8 mouse cellular contexts compared by ENCODE assay signal in genomic region chr3:157924692-157925328, GRCm38 (mm10). TPM values are rescaled to one million over a fixed set of nuclear protein-coding genes. Genes with fewer than 3 reads are reported as not detected.
DNase-seq lines count a peak whose midpoint lies in the region; ATAC-seq lines count a peak whose summit lies in the region.

Gene Cth, minus strand, starts transcription at chr3:157925077.

- H3K4me1 ChIP-seq in embryonic facial prominence, embryonic 10.5 days, result peaks cover 16% of the 10 kb centered on the region
- H3K4me1 ChIP-seq in intestine, embryonic 15.5 days (replicated peaks), result peaks cover 3% of the 10 kb centered on the region; the same call in 1 of the 2 replicates

- peak within 1 kb of the TSS; percentile 67 for H3K4me3 ChIP-seq in embryonic facial prominence, embryonic 10.5 days
- peak within 1 kb of the TSS; percentile 58 for H3K4me3 ChIP-seq in intestine, embryonic 15.5 days (replicated peaks)

- peak within 1 kb of the TSS; percentile 95 for H3K4me2 ChIP-seq in intestine, embryonic 15.5 days (replicated peaks)

- no peaks in the 10 kb centered on the region for H3K27me3 ChIP-seq in embryonic facial prominence, embryonic 10.5 days (replicated peaks; ENCODE audit: low read depth, poor library complexity, severe bottlenecking)
- H3K27me3 ChIP-seq in intestine, embryonic 15.5 days (replicated peaks), result no peaks in the 10 kb centered on the region

- H3K9ac ChIP-seq in intestine, embryonic 15.5 days, result peak within 1 kb of the TSS; percentile 55; the same call in 1 of the 2 replicates

- H3K27ac ChIP-seq in embryonic facial prominence, embryonic 10.5 days (replicated peaks), result peak within 1 kb of the TSS; percentile 78
- H3K27ac ChIP-seq in intestine, embryonic 15.5 days, result no peak within 1 kb of the TSS

- peak; percentile 95 for DNase-seq in adrenal gland, postnatal 14 days
- peak; percentile 94 for DNase-seq in embryonic facial prominence, embryonic 10.5 days (ENCODE audit: low spot score)
- peak; percentile 55 to 77 for DNase-seq in gastrocnemius, postnatal 4 days (ENCODE audit: low spot score in 2 of 2)
- DNase-seq in left cerebral cortex, postnatal 14 days (ENCODE audit: low spot score in 2 of 2), result peak; percentile 86 to 87
- peak; percentile 79 to 88 for DNase-seq in right cerebral cortex, postnatal 36 days (ENCODE audit: low spot score in 2 of 2)
- peak; percentile 82 to 84 for DNase-seq in urinary bladder, postnatal 4 days (ENCODE audit: low spot score in 2 of 2)

- ATAC-seq in intestine, embryonic 15.5 days, result peak; percentile 99
- peak; percentile 99 for ATAC-seq in megakaryocyte-erythroid progenitor cell, adult 5-6 weeks (replicated peaks; ENCODE audit: low FRiP score, low TSS enrichment, poor library complexity, severe bottlenecking)

- intact Hi-C loops in left cerebral cortex, postnatal 14 days (cut with DNase I), result no loop called here

- WGBS in embryonic facial prominence, embryonic 10.5 days, result under 1% methylated on average over 30 of the region's 30 CpGs
- WGBS in intestine, embryonic 15.5 days, result under 1% methylated on average over 30 of the region's 30 CpGs

- H3K36me3 ChIP-seq in embryonic facial prominence, embryonic 10.5 days (replicated peaks), result no peaks in the 10 kb centered on the region
- no peaks in the 10 kb centered on the region for H3K36me3 ChIP-seq in intestine, embryonic 15.5 days

- no peaks in the 10 kb centered on the region for H3K9me3 ChIP-seq in embryonic facial prominence, embryonic 10.5 days
- no peaks in the 10 kb centered on the region for H3K9me3 ChIP-seq in intestine, embryonic 15.5 days

RNA-seq across cellular contexts. Expression of gene Cth, which starts in this region (rescaled TPM):
- total RNA-seq in adrenal gland, postnatal 14 days (2021), result 18.6 and 44.9 TPM in 2 replicates
- polyA plus RNA-seq in embryonic facial prominence, embryonic 10.5 days (2016; fragmentation: Nextera tagmentation; extraction: Ambion mirVana), result 26.1 and 26.9 TPM in 2 replicates
- 1 to 10 TPM; 1.3 to 1.5 TPM for total RNA-seq in gastrocnemius, postnatal 4 days (2021)
- 54.0 and 58.1 TPM in 2 replicates for polyA plus RNA-seq in intestine, embryonic 15.5 days (2015; fragmentation: Nextera tagmentation; extraction: Ambion mirVana)
- total RNA-seq in left cerebral cortex, postnatal 14 days (2021), result 10 to 100 TPM in 1 of 2 experiments, 1 to 10 TPM in 1; 9.0 to 11.1 TPM
- total RNA-seq in megakaryocyte-erythroid progenitor cell, adult 5-6 weeks (2014; fragmentation: Nextera tagmentation), result 0.57 and 4.1 TPM in 2 replicates
- 1.5 TPM in 1 of 2 replicates, not detected in the other for total RNA-seq in megakaryocyte-erythroid progenitor cell, adult 5-6 weeks (2017)
